Mouse (Mus musculus) kidney, adult 9 months (tissue): ENCODE data around the gene Npr1.
A peak's percentile ranks its signal among the peaks of the same experiment; 100 is the strongest.

ENCODE experiments used
- DNase-seq: peaks from one replicate; pipeline ENCODE4 v3.0.0; 2022

Npr1 gene

DNA sequence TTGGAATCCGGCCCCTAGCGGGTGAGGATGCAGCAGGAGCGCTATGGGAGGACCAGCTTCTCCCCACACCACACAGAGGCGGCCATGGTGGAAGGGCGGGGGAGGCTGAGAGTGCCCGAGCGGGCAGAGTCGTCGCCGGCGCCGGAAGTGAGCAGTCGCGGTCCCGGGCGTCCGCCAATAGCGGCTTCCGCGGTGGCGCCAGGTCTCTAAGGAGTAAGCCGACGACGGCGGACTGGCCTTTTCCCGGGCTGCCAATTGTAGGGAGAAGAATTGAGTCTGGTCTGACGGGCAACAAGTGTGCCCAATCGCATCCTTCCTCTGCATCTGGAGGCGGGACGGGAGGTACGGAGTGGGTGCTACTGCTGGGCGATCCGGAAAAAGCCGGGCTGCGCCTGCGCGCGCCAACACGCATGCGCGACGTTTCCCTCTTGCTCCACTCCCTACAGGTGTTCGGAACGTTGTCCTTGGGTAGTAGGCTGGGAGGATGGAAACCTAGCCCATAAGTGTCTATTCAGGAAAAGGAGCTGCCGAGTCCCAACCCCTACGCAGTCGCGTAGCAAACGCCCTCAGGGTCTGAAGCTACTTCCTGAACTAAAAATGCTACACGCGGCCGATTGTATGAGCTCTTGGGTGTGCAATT is 32.2 kb downstream of the Npr1 start, which contains the start of gene Ints3:
Gene Ints3, minus strand, starts transcription at position 242 of the 640 bp plus-strand sequence.
- DNase-seq = peak; percentile 100

DNA sequence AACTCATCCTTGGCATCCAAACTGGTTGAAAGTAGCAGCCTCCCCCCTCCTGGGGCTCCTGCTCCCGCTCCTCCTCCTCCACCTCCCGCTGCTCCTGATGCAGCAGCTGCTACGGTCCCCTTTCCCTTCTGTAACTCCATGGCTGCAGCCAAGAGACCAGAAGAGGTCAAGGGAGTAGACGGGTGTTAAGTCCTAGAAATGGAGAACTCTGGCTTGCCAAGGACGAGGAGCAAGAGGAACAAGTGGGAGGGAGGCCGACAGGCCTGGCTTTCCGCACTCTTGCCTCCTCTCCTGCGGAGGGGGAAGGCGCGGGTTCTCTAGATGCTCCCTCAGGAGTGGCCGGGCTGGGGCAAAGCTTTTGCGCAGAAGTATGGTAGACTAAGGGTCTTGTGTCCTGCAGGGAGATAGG is 32.9 kb downstream of the Npr1 start:
- DNase-seq = peak; percentile 61

DNA sequence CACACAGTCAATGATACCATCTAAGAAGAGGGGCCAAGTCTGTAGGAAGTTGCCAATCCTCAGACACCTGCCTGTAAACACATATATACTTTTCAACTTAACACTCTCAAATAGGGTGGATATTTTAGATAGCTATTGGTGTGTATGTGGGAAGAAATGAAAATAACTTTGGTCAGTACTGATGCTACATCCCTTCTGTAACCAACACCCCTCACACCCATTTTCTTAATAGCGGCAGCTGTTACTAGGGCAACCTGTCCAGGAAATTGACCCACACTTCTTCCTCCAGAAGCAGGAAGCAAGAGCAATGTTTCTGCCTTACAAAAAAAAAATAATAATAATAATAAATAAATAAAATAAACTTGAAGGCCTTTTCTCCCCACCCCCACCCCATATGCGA is 33.3 kb downstream of the Npr1 start:
- no peak for DNase-seq

DNA sequence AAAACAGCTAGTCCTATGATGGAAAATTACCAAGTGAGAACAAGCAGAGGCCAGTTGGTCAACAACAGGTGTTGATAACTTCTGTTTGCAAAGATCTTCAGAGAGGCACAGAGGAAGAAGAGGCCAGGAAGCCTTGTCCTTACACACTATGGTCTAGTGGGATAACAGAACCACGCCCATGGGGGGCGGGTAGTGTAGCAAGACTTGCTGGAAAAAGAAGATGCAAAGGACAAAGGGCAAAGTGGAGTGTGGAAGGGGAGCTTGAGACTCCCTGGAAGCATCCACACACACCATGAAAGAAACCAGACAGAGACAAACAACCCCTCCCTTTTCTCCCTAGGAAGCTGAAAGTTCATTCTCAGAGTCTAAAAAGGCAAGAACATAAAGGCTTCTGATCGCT is 36.1 kb downstream of the Npr1 start:
- DNase-seq = no peak

DNA sequence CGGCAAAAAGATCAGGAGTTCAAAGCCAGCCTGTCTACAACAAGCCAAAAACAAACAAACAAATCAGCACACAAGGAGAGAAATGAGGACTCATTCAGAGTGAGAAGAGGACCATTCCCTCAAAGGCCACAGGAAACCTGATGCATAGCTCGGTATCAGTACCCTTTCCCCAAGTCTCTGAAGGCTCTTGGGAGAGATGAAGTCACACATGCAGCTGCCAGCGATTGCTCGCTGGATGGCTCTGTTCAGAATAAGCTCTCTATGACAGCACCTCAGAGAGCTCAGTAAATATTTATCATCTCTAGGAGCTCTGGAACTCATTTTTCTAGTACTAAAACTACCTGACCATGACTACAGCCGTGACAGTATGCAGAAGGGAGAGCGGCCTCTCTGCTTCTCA is 37.5 kb downstream of the Npr1 start:
- DNase-seq = no peak

DNA sequence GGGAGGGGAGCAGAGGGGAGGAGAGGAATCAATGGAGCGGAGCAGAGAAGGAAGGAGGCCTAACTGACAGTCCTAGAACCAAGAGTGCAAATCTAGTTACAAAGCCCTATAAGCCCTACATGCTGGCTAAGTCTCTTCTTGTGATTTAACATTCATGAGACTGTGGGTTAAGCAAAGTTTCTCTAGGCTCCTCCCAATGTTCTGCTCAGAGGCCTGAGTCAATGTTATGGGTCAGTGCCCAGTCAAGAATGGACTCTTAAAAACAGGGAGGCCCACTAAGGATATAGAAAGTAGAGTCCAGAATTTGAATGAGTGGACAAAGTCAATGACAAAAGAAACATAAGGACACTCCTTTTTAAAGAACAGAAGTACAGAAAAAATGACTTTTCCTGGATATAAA is 38.1 kb downstream of the Npr1 start:
- DNase-seq = peak; percentile 57

DNA sequence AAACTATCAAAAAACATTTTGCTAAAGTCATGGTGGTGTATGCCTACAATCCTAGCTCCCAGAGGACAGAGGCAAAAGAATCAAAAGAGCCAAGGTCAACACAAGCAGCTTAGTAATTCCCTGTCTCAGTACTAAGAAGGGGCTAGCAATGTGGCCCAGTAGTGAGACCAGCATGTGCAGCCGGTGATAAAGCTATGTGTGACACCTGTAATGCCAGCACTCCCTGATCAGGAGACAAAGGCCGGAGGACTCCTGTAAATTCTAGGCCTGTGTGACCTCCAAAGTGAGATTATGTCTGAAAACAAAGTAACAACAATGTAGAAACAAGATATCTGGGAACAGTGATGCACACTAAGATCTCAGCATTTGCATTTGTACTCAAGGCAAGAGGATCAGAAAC is 40.2 kb downstream of the Npr1 start:
- no peak for DNase-seq

DNA sequence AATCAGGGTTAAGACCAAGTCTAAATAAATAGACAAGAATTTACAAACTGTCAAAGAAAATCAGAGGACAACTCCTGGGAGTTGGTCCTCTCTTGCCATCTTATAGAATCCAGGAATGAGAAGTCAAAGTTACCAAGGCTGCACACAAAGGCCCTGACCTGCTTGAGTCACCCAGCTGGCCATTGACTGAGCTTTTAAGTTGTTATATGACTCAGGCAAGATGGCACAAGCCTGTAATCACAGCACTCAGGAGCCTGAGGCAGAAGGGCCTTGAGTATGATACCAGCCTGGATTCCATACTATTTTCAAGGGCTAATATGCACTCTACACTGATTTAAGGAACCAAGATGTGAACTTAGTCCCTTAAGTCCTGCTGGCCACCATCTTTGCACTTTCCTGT is 42.1 kb downstream of the Npr1 start:
- DNase-seq = no peak

DNA sequence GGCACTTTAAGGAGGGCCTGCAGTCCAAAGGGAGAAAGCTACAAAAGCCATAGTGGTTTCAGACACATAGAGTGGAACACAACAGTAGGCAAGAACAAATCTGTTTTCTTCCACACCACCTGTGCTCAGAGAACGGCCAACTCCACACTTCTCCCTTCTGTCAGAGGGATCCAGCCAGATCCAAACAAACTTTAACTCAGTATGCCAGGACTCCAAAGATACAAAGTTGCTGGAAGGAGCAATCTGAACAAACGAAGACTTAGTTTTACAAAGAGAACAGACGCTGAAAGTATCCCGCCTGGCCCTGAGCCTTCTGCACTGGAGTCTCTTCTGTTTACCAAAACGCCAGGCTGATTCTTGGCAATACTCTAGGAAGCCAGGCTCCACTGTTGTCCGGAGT is 45.0 kb downstream of the Npr1 start:
- no peak for DNase-seq

DNA sequence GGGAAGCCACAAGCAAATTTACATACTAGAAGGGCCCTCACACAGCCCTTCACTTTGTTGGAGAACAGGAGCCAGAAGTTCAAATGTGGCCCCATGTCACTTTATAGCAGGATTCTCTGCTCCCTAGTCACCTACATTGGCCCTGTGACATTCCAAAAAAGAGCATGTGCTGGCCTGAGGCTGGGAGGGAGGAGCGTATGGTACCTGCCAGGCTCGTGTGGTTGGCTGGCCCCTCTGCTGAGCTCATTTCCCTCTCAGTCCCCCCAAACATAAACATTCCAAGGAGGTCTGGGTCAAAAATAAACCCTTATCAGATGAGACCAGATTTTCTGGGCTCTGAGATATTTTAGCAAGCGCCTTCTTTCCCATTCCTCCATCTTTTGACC is 52.7 kb downstream of the Npr1 start:
- no peak for DNase-seq

DNA sequence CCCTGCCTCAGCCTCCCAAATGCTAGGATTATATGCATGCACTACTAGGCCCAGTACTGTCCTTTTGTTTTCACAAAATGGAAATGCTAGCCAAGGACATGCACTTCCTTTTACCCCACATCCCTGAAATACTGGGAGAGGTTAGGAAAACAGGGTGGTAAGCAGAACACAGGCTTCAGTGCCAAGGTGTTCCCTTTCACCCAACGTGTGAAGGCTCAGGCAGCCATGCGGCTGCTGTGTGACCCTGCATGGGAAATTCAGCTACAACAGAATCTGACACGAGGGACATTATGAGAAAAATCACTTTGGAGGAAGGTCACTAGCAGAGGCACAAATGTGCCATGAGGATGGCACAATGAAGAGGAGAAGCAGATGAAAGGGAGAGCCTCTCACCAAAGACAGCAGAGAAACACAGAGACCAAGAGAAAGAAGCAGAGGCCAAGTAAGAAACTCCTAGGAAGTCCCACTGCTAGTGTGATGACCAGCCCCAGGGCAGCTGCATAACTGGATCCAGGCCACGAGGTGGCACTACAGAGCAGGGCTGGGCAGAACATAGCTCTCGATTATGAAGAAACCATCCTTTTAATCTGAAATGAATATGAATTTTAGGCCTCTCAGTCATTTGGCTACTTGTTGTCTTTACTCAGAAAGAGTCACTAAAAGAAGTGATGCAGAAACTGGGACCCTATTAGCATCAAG is 53.2 kb downstream of the Npr1 start:
- peak; percentile 73 for DNase-seq

DNA sequence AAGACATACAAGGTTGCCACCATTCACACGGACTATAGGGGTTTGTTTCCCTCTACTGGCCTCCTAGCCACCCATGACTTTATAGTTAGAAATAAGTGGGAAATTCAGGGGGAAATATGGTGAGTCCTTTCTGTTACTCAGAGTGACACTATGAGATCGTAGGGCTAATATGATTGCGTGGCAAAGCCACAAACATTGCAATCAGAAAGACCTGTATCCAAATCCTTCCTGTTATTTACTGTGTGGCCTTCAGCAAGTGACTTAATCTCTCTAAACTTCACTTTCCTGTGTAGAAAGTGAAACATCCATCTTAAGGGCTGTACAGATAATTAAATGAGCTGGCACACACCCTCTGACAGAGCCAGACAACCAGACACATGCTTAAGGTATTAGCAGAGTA is 56.9 kb downstream of the Npr1 start:
- DNase-seq = no peak

DNA sequence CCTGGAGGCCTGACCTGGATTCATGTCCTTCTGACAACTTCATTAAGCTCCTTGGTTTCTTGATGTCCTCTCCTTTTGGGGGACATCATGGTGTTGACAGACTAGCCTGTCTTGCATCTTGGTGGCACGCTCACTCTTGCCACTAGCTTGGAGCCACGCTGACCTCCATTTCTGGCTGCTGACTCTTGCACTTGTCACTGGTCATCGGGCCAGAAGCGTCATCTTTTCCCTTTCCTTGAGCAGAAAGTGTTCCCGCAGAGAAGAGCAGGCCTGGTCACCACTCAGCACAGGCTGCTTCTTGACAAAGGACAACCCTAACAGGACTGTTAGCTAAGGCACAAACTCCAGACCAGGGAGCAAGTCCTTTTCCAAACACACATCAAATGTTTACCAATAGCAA is 59.3 kb downstream of the Npr1 start:
- DNase-seq = no peak

DNA sequence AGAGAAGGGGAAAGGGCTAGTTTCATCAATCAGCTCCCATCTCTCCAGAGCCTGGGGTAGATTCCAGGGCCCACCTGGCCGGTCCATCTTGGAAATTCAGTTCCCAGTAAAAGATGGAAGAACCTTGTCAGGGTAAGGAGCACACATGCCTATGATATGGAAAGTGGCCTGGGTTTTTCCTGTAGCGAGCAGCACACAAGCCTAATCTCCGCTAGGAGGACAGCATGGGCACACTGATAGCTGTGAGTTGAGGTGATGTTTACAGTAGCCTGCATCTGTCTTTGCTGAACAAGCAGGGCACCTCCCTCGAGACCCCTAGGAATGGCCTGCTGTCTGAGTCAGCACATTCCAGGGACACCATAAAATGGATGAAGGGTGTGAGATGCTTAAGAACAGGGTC is 61.1 kb downstream of the Npr1 start:
- no peak for DNase-seq

DNA sequence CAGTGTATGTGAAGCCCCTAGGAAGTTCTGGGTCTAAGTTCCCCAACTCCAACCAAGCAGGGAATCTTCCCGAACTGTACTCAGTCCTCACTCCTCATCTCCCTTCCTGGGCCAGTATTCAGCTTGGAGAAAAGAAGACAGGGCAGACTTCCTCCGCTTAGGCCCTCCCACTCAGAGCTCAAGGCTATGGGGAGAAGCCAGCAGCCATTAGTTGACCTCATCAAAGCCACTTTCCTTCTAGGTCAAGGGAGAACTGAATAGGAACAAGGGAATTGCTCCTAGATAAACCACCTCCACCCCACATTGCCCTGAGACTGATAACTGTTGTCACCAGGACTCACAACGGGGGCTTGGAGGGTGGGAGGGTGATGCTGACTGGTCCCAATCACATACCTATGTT is 61.5 kb downstream of the Npr1 start:
- no peak for DNase-seq

DNA sequence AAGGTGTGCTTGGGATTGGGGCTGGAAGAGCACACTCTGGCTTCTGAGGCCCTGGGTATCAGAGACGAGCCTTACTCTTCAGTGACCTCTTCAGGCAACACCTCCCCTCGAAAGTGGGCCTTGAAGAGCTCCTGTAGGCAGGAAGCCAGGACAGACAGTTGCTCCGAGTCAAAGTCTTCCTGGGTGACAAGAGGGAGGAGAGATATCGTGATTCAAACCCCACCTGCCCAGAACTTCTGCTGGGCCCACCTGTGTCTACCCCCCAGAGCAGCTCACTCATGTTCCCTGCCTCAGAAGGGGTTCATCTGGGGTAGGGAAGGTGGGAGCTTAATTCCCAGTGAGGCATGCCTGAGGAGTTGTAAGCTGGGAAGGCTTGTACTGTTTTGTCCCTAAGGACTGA is 64.7 kb downstream of the Npr1 start:
- DNase-seq = no peak
